Mouse (Mus musculus): ENCODE data around the gene Rhox12.

Gene Rhox12

GRCm38 (mm10) chrX:38110807-38111206 is at the start of gene Rhox12:
Gene Rhox12 (minus strand): TSS chrX:38110907.
- no peak for DNase-seq (ENCODE audit: low spot score in 2 of 2)

- DNase-seq (ENCODE audit: low spot score in 2 of 2): no peak
Observed at GRCm38 (mm10) chrX:38159097-38159496, 48.4 kb upstream of the Rhox12 start.

- no peak for DNase-seq (ENCODE audit: low spot score in 2 of 2)
Observed at GRCm38 (mm10) chrX:38121478-38121877, 10.8 kb upstream of the Rhox12 start.

GRCm38 (mm10) chrX:38120982-38121381 is 10.3 kb upstream of the Rhox12 start, which contains the start of gene Rhox13:
Gene Rhox13 (plus strand): TSS chrX:38121219.
- no peak for DNase-seq (ENCODE audit: low spot score in 2 of 2)

- DNase-seq (ENCODE audit: low spot score in 2 of 2): no peak
Observed at GRCm38 (mm10) chrX:38085041-38085440, 25.7 kb downstream of the Rhox12 start, which contains the start of gene Rhox11. Gene Rhox11 (minus strand): TSS chrX:38085141.

- peak in 1 of 2 experiments; percentile 17 for DNase-seq (ENCODE audit: low spot score in 2 of 2)
Observed at GRCm38 (mm10) chrX:38084226-38084625, 26.5 kb downstream of the Rhox12 start.

GRCm38 (mm10) chrX:38066175-38066574 is 44.5 kb downstream of the Rhox12 start, which contains the start of gene Rhox10:
Gene Rhox10 (plus strand): TSS chrX:38066475.
- DNase-seq (ENCODE audit: low spot score in 2 of 2): no peak

GRCm38 (mm10) chrX:38061544-38061943 is 49.2 kb downstream of the Rhox12 start:
- DNase-seq (ENCODE audit: low spot score in 2 of 2): no peak

Measured in thymus, postnatal 10 days (tissue).